In the genomic region with DNA sequence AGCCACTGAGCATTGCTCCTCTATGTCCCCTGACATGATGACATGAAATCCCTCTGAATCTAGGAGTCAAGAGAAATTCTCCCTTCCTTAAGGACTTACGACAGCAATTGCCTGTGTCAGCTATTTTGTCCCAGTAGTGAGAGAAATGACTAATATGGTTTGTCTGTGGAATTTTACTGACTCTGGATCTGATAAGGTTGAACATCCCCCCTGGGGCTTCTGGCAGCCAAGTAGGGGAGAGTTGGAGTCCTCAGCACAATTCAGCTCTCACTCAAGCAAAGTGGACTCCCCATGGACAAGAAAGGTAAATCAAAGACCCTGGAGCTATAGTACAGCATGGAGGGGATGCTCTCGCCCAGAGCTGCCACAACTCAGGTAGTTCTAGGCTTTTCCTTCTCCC, we compare ENCODE assay signal across 16 mouse cellular contexts.
"Had no signal": no experiment of that assay in that cellular context is flagged by ENCODE, and none has a peak within 500 bp of the region (broad histone marks: within the 10 kb centered on the region; RNA-seq: fewer than 3 reads in every experiment).

No protein-coding gene starts in this region.

- H3K4me1 ChIP-seq: limb, embryonic 15.5 days; liver, embryonic 12.5 days; lung, embryonic 15.5 days; megakaryocyte, embryonic 14.5 days; neural tube, embryonic 13.5 days had no signal

- H3K4me3 ChIP-seq: limb, embryonic 15.5 days; liver, embryonic 12.5 days; lung, embryonic 15.5 days; megakaryocyte, embryonic 14.5 days; neural tube, embryonic 13.5 days had no signal

- H3K9ac ChIP-seq: limb, embryonic 15.5 days; liver, embryonic 12.5 days; lung, embryonic 15.5 days; neural tube, embryonic 13.5 days had no signal

- H3K4me2 ChIP-seq: limb, embryonic 15.5 days; liver, embryonic 12.5 days; lung, embryonic 15.5 days; midbrain, embryonic 11.5 days; neural tube, embryonic 13.5 days had no signal

- ATAC-seq: liver, embryonic 12.5 days; midbrain, embryonic 16.5 days had no signal

- DNase-seq: kidney, postnatal 14 days; layer of hippocampus, postnatal 36 days; lung, postnatal 14 days; retina, postnatal 1 day; right cerebral cortex, postnatal 4 days; spleen, adult 18-20 months; thymus, adult 18-20 months; thymus, postnatal 14 days had no signal

- H3K9me3 ChIP-seq: limb, embryonic 15.5 days; liver, embryonic 12.5 days; lung, embryonic 15.5 days; neural tube, embryonic 13.5 days had no signal

- H3K36me3 ChIP-seq: limb, embryonic 15.5 days; liver, embryonic 12.5 days; lung, embryonic 15.5 days; neural tube, embryonic 13.5 days had no signal

- H3K27me3 ChIP-seq: limb, embryonic 15.5 days; liver, embryonic 12.5 days; lung, embryonic 15.5 days; neural tube, embryonic 13.5 days had no signal

- H3K27ac ChIP-seq: limb, embryonic 15.5 days; liver, embryonic 12.5 days; lung, embryonic 15.5 days; macrophage; neural tube, embryonic 13.5 days had no signal
